Mouse (Mus musculus) spleen, postnatal 36 days (tissue): ENCODE data around the gene 4921517D22Rik.
"Not testable (repeated sequence)": the region's sequence is repeated elsewhere in the genome, so short reads cannot be mapped to it uniquely, and the experiment has no call there.

Source experiments
- DNase-seq, 2 experiments: peaks; one replicate each; pipeline ENCODE4 v3.0.0; 2022; ENCODE audit warnings: low spot score in 2 of 2, mixed read lengths in 1 of 2

Gene 4921517D22Rik

GRCm38 (mm10) chr13:59694008-59694407 lies at the start of gene 4921517D22Rik:
TSS of gene 4921517D22Rik (minus strand) at chr13:59694108.
- no peak for DNase-seq

- DNase-seq = peak in 1 of 2 experiments; percentile 13
These were observed 47.8 kb upstream of the 4921517D22Rik start for GRCm38 (mm10) chr13:59741697-59742096.

- no peak for DNase-seq
These were observed 47.2 kb upstream of the 4921517D22Rik start for GRCm38 (mm10) chr13:59741096-59741495.

- peak; percentile 23 to 41 for DNase-seq
These were observed 45.5 kb upstream of the 4921517D22Rik start for GRCm38 (mm10) chr13:59739397-59739796.

- peak; percentile 14 to 46 for DNase-seq
These were observed 44.5 kb upstream of the 4921517D22Rik start for GRCm38 (mm10) chr13:59738455-59738854.

- no peak for DNase-seq
These were observed 41.3 kb upstream of the 4921517D22Rik start for GRCm38 (mm10) chr13:59735190-59735589.

GRCm38 (mm10) chr13:59734347-59734746 lies 40.4 kb upstream of the 4921517D22Rik start:
- DNase-seq = peak; percentile 15 to 27

- no peak for DNase-seq
These were observed 40.0 kb upstream of the 4921517D22Rik start for GRCm38 (mm10) chr13:59733936-59734335.

- DNase-seq = no peak
These were observed 37.7 kb upstream of the 4921517D22Rik start, which contains the start of gene Spata31d1d for GRCm38 (mm10) chr13:59731652-59732051. TSS of gene Spata31d1d (minus strand) at chr13:59731752.

GRCm38 (mm10) chr13:59728378-59729093 lies 34.6 kb upstream of the 4921517D22Rik start:
- DNase-seq = peak; percentile 73 to 76

- DNase-seq = no peak
These were observed 32.4 kb upstream of the 4921517D22Rik start for GRCm38 (mm10) chr13:59726139-59726867.

GRCm38 (mm10) chr13:59722089-59722488 lies 28.2 kb upstream of the 4921517D22Rik start:
- not testable (repeated sequence) for DNase-seq

- no peak for DNase-seq
These were observed 25.6 kb upstream of the 4921517D22Rik start for GRCm38 (mm10) chr13:59719475-59719874.

GRCm38 (mm10) chr13:59718857-59719440 lies 25.0 kb upstream of the 4921517D22Rik start:
- not testable (repeated sequence) for DNase-seq

GRCm38 (mm10) chr13:59713710-59714109 lies 19.8 kb upstream of the 4921517D22Rik start:
- peak; percentile 26 to 29 for DNase-seq

- not testable (repeated sequence) for DNase-seq
These were observed 18.1 kb upstream of the 4921517D22Rik start, which contains the start of gene Spata31d1b for GRCm38 (mm10) chr13:59711984-59712383. TSS of gene Spata31d1b (plus strand) at chr13:59712284.

- DNase-seq = no peak
These were observed 16.3 kb upstream of the 4921517D22Rik start, which contains the start of gene Spata31d1a for GRCm38 (mm10) chr13:59710230-59710629. TSS of gene Spata31d1a (minus strand) at chr13:59710330.

GRCm38 (mm10) chr13:59704562-59704961 lies 10.7 kb upstream of the 4921517D22Rik start:
- peak in 1 of 2 experiments; percentile 20 for DNase-seq

- no peak for DNase-seq
These were observed 9.6 kb upstream of the 4921517D22Rik start for GRCm38 (mm10) chr13:59703514-59703913.

GRCm38 (mm10) chr13:59700137-59700536 lies 6.2 kb upstream of the 4921517D22Rik start:
- DNase-seq = not testable (repeated sequence)

GRCm38 (mm10) chr13:59699131-59699530 lies 5.2 kb upstream of the 4921517D22Rik start:
- no peak for DNase-seq

GRCm38 (mm10) chr13:59695781-59696180 lies 1.9 kb upstream of the 4921517D22Rik start:
- no peak for DNase-seq
